Mouse (Mus musculus) liver, embryonic 16.5 days (tissue): ENCODE data around the gene Nupl1. TPM values are rescaled to one million over a fixed set of nuclear protein-coding genes. Genes with fewer than 3 reads are reported as not detected.
A peak's percentile ranks its signal among the peaks of the same experiment; 100 is the strongest.

ENCODE experiments used
- ATAC-seq: fragments of 200-750 bp; cut with Nextera tagmentation; 2 replicates; pipeline ENCODE4 v1.8.0; 2017; ENCODE audit warnings: low read depth, mild to moderate bottlenecking, moderate number of reproducible peaks, moderate library complexity
- H3K27ac ChIP-seq: fragments of 300-500 bp; sonication (generic); 2 replicates; pipeline ENCODE4 v1.5.1; 2014; ENCODE audit warnings: mild to moderate bottlenecking, low read length
- H3K27me3 ChIP-seq: fragments of 300-500 bp; sonication (generic); 2 replicates; pipeline ENCODE4 v1.6.1; 2014; ENCODE audit warnings: low read depth, low read length, mixed read lengths; ENCODE audit not compliant: control insufficient read depth, insufficient read depth
- H3K36me3 ChIP-seq: fragments of 300-500 bp; sonication (generic); 2 replicates; pipeline ENCODE4 v1.6.1; 2014; ENCODE audit warnings: mild to moderate bottlenecking; ENCODE audit not compliant: control insufficient read depth, insufficient read depth
- H3K4me1 ChIP-seq: fragments of 300-500 bp; sonication (generic); 2 replicates; pipeline ENCODE4 v1.6.1; 2014; ENCODE audit warnings: low read depth, low read length, mixed read lengths; ENCODE audit not compliant: control insufficient read depth
- H3K4me2 ChIP-seq: fragments of 300-500 bp; sonication (generic); 2 replicates; pipeline ENCODE4 v1.6.1; 2014; ENCODE audit warnings: low read depth, low read length, mixed read lengths
- H3K4me3 ChIP-seq: fragments of 300-500 bp; sonication (generic); 2 replicates; pipeline ENCODE4 v1.5.1; 2014; ENCODE audit warnings: low read depth, mild to moderate bottlenecking, low read length
- H3K9ac ChIP-seq: fragments of 300-500 bp; sonication (generic); 2 replicates; pipeline ENCODE4 v1.6.1; 2014; ENCODE audit warnings: low read depth, low read length
- H3K9me3 ChIP-seq: fragments of 300-500 bp; sonication (generic); replicated peaks from 2 replicates; pipeline ENCODE4 v1.6.1; 2016; ENCODE audit warnings: low read length; ENCODE audit not compliant: control insufficient read depth
- WGBS: fragments of 180-500 bp; shearing (Covaris S2); extraction: QIAGEN DNeasy Blood & Tissue Kit; methylation state at CpG from one replicate; pipeline ENCODE4 v1.1.7; 2014; ENCODE audit not compliant: insufficient replicate concordance; 5-methylcytosine and 5-hydroxymethylcytosine counted together
- polyA plus RNA-seq: library from polyadenylated mRNA; unstranded; fragments of >200 nt; fragmentation: Nextera tagmentation; extraction: Ambion mirVana; gene quantifications from 2 replicates; pipeline ENCODE4 v1.2.1, GENCODE M21; 2015

Gene Nupl1
- polyA plus RNA-seq, 1 experiment from 2014 or later = 0.08 TPM

DNA sequence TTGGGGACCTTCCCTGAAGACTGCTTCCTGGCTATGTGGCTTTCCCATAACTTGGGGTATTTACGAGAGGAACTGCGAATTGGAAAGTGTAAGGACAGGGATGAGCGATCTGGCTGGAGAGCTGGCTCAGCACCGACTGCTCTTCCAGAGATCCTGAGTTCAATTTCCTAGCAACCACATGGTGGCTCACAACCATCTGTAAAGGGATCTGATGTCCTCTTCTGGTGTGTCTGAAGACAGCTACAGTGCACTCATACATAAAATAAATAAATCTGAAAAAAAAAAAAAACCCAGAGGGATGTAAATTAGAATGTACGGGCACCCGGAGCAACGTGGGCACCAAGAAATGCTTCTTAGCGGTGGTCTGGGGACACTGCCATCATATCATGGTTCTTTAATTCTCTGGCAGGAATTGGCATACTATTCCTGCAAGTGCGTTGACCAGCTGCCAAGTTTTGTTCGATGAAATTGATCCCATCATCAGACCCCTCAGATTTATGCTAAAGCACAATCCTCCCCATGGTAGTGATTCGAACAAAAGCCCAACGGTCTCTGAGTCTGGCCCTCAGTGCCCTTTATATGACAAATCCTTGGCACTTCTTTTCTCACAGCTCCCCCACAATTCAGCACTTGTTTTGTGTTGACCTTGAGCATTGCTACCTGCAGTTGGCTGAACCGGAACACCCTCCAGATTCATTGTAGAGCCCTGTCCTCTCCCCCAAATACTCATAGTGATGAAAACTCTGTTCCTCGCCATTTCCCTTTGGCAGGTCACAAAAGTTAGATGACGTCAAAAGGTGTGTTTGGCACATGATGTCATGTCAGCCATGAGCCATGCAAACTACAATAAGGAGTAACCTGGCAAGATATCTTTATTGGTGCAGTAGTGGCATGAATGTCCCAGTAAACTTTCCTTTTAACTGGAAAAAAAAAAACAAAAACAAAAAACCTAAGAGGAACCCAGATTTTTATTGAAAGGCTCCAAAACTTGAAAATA, 1.1 kb upstream of the Nupl1 start:
- H3K9me3 ChIP-seq = no peaks in the 10 kb centered on the region
- peak overlapping the region; percentile 91 for H3K27ac ChIP-seq
- peak overlapping the region; percentile 87 for H3K9ac ChIP-seq
- H3K4me1 ChIP-seq = peaks cover 14% of the 10 kb centered on the region
- WGBS = 15% methylated on average over 15 of the region's 15 CpGs
- ATAC-seq = peak; percentile 0; the same call in 1 of the 2 replicates
- no peaks in the 10 kb centered on the region for H3K36me3 ChIP-seq
- peak overlapping the region; percentile 97 for H3K4me3 ChIP-seq
- no peaks in the 10 kb centered on the region for H3K27me3 ChIP-seq
- peak overlapping the region; percentile 85 for H3K4me2 ChIP-seq

GRCm38 (mm10) chr14:60250879-60251278, 352 bp downstream of the Nupl1 start:
- no peaks in the 10 kb centered on the region for H3K27me3 ChIP-seq
- H3K4me3 ChIP-seq = peak overlapping the region; percentile 97
- H3K9me3 ChIP-seq = no peaks in the 10 kb centered on the region
- H3K27ac ChIP-seq = peak overlapping the region; percentile 91
- peaks cover 6% of the 10 kb centered on the region for H3K4me1 ChIP-seq
- WGBS = under 1% methylated on average over 39 of the region's 39 CpGs
- peak overlapping the region; percentile 80 for H3K4me2 ChIP-seq
- H3K36me3 ChIP-seq = no peaks in the 10 kb centered on the region
- ATAC-seq = peak; percentile 46
- peak overlapping the region; percentile 99 for H3K9ac ChIP-seq

GRCm38 (mm10) chr14:60250366-60250765, 865 bp downstream of the Nupl1 start:
- WGBS = 5% methylated on average over 8 of the region's 8 CpGs
- Histone ChIP-seq H3K9ac (peak overlapping the region; percentile 99), H3K4me2 (peak overlapping the region; percentile 80), H3K27ac (peak overlapping the region; percentile 91), H3K9me3 (no peaks in the 10 kb centered on the region), H3K27me3 (no peaks in the 10 kb centered on the region), H3K36me3 (0 out of 2 replicates have a peak, but pooled peaks cover under 1% of the 10 kb centered on the region), H3K4me1 (peaks cover 6% of the 10 kb centered on the region), H3K4me3 (peak overlapping the region; percentile 97)
- no peak for ATAC-seq

DNA sequence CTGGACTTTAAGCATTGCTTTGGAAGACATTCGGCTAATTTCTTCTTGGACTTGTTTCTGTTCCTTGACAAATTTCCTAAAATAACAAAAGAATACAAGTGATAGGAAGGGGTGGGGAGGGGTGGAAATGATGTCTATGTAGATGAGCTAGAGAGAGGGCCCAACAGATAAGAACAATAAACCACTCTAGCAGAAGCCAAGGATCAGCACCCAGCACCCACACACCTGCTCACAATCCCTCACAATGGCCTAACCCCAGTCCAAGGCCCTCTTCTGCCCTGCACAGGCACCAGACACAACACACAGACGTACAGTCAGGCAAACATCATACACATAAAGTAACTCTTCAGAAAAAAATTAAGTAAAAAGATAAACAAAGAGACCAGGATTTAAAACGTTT, 12.7 kb downstream of the Nupl1 start:
- no peak overlapping the region for H3K4me2 ChIP-seq
- H3K4me3 ChIP-seq = no peak overlapping the region
- no peaks in the 10 kb centered on the region for H3K4me1 ChIP-seq
- H3K9ac ChIP-seq = no peak overlapping the region
- no peaks in the 10 kb centered on the region for H3K27me3 ChIP-seq
- no peak overlapping the region for H3K27ac ChIP-seq
- ATAC-seq = no peak
- 73% methylated on average over 3 of the region's 3 CpGs for WGBS
- peaks cover 23% of the 10 kb centered on the region for H3K36me3 ChIP-seq
- no peaks in the 10 kb centered on the region for H3K9me3 ChIP-seq

DNA sequence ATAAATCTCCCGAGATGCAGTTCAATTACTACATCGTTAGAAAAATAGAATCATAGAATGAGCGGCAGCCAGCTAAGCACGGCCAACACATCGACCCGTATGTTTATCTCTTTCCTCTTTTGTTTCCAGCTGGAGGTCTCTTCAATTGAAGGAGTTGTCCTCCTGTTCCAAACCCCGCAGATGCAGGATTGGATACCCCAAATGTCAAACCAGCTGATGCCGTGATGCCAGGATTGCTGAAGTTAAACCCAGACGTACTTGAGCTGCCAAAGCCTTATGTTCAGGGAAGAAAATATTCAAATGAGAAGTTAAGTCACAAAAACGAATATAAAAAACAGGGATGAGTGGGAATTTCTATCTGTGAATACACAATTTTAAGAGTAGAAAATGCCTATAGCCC, 31.3 kb downstream of the Nupl1 start:
- H3K4me2 ChIP-seq = no peak overlapping the region
- no peak overlapping the region for H3K4me3 ChIP-seq
- no peak overlapping the region for H3K27ac ChIP-seq
- H3K4me1 ChIP-seq = no peaks in the 10 kb centered on the region
- H3K9me3 ChIP-seq = no peaks in the 10 kb centered on the region
- H3K36me3 ChIP-seq = peaks cover 9% of the 10 kb centered on the region
- no peak overlapping the region for H3K9ac ChIP-seq
- no peaks in the 10 kb centered on the region for H3K27me3 ChIP-seq
- WGBS = 80% methylated on average over 10 of the region's 10 CpGs
- no peak for ATAC-seq

DNA sequence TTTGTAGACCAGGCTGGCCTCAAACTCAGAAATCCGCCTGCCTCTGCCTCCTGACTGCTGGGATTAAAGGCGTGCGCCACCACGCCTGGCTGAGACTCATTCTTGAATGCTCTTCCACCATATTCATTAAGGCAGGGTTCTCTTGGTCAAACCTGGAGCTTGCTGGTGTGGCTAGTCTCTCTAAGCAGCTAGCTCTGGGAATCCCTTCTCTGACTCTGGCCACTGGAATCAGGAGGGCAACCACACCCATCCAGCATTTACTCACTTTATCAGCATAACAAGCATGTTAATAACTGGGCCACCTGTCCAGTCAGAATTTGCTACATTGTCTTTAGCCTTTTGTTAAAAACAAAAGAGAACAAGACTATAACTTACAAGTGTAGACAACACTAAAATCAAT, 33.6 kb downstream of the Nupl1 start:
- no peak overlapping the region for H3K4me2 ChIP-seq
- H3K27me3 ChIP-seq = no peaks in the 10 kb centered on the region
- no peak overlapping the region for H3K4me3 ChIP-seq
- WGBS = 90% methylated on average over 4 of the region's 4 CpGs
- ATAC-seq = no peak
- H3K4me1 ChIP-seq = no peaks in the 10 kb centered on the region
- H3K9me3 ChIP-seq = no peaks in the 10 kb centered on the region
- H3K36me3 ChIP-seq = peaks cover 9% of the 10 kb centered on the region
- H3K27ac ChIP-seq = no peak overlapping the region
- no peak overlapping the region for H3K9ac ChIP-seq

GRCm38 (mm10) chr14:60216125-60216524, 35.1 kb downstream of the Nupl1 start:
- no peaks in the 10 kb centered on the region for H3K9me3 ChIP-seq
- 71% methylated on average over 1 of the region's 1 CpGs for WGBS
- H3K27ac ChIP-seq = no peak overlapping the region
- no peaks in the 10 kb centered on the region for H3K27me3 ChIP-seq
- H3K9ac ChIP-seq = no peak overlapping the region
- H3K4me1 ChIP-seq = no peaks in the 10 kb centered on the region
- H3K36me3 ChIP-seq = peaks cover 7% of the 10 kb centered on the region
- ATAC-seq = no peak
- no peak overlapping the region for H3K4me2 ChIP-seq
- no peak overlapping the region for H3K4me3 ChIP-seq

GRCm38 (mm10) chr14:60215000-60215399, 36.2 kb downstream of the Nupl1 start:
- WGBS = 91% methylated on average over 3 of the region's 3 CpGs
- Histone ChIP-seq H3K4me2 (no peak overlapping the region), H3K4me1 (no peaks in the 10 kb centered on the region), H3K27ac (no peak overlapping the region), H3K9me3 (no peaks in the 10 kb centered on the region), H3K9ac (no peak overlapping the region), H3K4me3 (no peak overlapping the region), H3K36me3 (peaks cover 3% of the 10 kb centered on the region), H3K27me3 (no peaks in the 10 kb centered on the region)
- no peak for ATAC-seq

DNA sequence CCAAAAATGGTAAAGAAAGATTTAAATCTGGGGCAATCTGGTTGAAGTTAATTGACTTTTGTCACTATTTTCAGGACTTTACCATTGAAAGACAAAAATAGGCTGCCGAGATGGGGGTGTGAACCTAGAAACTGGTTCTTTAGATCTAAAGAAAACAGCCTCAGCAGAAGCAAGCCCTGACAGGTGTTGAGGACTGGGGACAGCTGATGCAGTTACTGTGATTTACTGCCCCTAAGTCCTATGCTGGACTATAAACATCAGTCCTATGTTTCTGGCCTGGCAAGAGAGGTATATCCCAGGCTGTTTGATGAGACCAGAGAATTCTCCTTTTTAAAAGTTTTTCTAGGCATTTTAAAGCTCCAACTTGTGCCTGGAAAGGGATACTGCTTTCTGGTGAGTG, 37.2 kb downstream of the Nupl1 start:
- no peaks in the 10 kb centered on the region for H3K36me3 ChIP-seq
- no peak overlapping the region for H3K4me3 ChIP-seq
- no peak overlapping the region for H3K9ac ChIP-seq
- H3K27me3 ChIP-seq = no peaks in the 10 kb centered on the region
- WGBS = 62% methylated on average over 1 of the region's 1 CpGs
- H3K4me1 ChIP-seq = no peaks in the 10 kb centered on the region
- H3K4me2 ChIP-seq = no peak overlapping the region
- H3K27ac ChIP-seq = no peak overlapping the region
- no peak for ATAC-seq
- no peaks in the 10 kb centered on the region for H3K9me3 ChIP-seq
